Mouse (Mus musculus): ENCODE results near the gene Aaed1.

DNA sequence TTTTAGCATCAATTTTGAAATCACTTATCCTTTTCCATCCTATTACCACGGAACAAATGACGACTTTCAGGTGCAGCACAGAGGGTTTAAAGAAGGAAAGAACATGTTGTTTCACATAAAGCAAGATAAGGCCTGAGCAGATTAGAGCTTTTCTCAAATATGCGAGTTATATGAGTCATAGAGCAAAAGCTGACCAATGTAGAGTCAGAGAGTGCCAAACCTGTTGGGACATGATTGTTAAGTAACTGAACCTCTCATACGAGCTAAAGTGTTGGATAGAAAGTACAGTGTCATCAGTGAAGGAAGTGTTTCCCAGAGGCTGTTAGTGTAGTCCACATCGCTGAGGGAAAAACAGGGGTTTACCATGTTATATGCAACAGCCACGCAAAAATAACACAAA is 19.8 kb upstream of the Aaed1 start:
- TF ChIP-seq CTCF (IDR thresholded peaks at IDR 0.05; ENCODE audit: extremely low read depth, insufficient read length, insufficient replicate concordance, low read depth, low read length): no peak
- no peak for TF ChIP-seq POLR2A (IDR thresholded peaks at IDR 0.05; ENCODE audit: low read depth, low read length)

All from small intestine, adult 2 months (tissue).